24 mouse cellular contexts compared by ENCODE assay signal in the genomic region with DNA sequence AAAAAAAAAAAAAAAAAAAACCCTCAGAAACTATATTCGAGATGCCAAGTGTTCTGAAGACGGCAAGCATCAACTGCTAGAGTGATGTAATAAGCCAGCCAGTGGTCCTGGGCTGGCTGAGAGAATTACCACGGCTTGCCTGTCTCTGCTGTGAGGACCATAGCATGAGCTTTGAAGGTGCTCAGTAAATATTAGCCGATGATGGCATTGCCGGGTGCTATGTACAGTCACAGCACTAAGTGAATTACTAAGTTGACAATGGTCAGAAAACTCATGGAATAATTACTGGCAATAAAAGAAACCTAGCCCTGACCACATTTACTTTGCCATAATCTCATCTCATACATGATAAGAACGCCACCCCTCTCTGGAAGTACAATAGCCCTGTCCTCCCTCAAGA.
"Had no signal": no experiment of that assay in that cellular context is flagged by ENCODE, and none has a peak within 500 bp of the region (broad histone marks: within the 10 kb centered on the region; RNA-seq: fewer than 3 reads in every experiment).

No protein-coding gene starts in this region.

- ATAC-seq: forebrain, postnatal 0 days; hindbrain, embryonic 16.5 days; inflammation-experienced regulatory T-cells, adult 6 months; intestine, postnatal 0 days had no signal

- H3K36me3 ChIP-seq: heart, embryonic 10.5 days; heart, embryonic 12.5 days; hindbrain, embryonic 10.5 days; hindbrain, embryonic 12.5 days; limb, embryonic 10.5 days; limb, embryonic 12.5 days had no signal

- H3K27ac ChIP-seq: heart, adult 2 months; heart, embryonic 10.5 days; hindbrain, embryonic 10.5 days; hindbrain, embryonic 12.5 days; hindbrain, embryonic 14.5 days; layer of hippocampus, adult 2 months; left cerebral cortex, adult 2 months; limb, embryonic 10.5 days; limb, embryonic 12.5 days had no signal

- H3K9me3 ChIP-seq: heart, embryonic 10.5 days; heart, embryonic 12.5 days; hindbrain, embryonic 10.5 days; hindbrain, embryonic 12.5 days; limb, embryonic 10.5 days; limb, embryonic 12.5 days had no signal

- H3K4me3 ChIP-seq: heart, adult 2 months; heart, embryonic 10.5 days; heart, embryonic 12.5 days; hindbrain, embryonic 10.5 days; hindbrain, embryonic 12.5 days; layer of hippocampus, adult 2 months; left cerebral cortex, adult 2 months; limb, embryonic 10.5 days; limb, embryonic 12.5 days had no signal

- H3K9ac ChIP-seq: forebrain, postnatal 0 days; heart, embryonic 12.5 days; hindbrain, embryonic 12.5 days; hindbrain, embryonic 14.5 days; limb, embryonic 12.5 days had no signal

- H3K27me3 ChIP-seq: heart, embryonic 12.5 days; hindbrain, embryonic 12.5 days; limb, embryonic 12.5 days had no signal

- DNase-seq: forebrain, postnatal 0 days; gastrocnemius, postnatal 14 days; gastrocnemius, postnatal 36 days; heart, adult 2 months; heart, postnatal 10 days; heart, postnatal 4 days; kidney, adult 18-20 months; kidney, adult 8-10 months; kidney, postnatal 10 days; kidney, postnatal 25 days; kidney, postnatal 4 days; liver had no signal

- H3K4me2 ChIP-seq: heart, embryonic 12.5 days; hindbrain, embryonic 12.5 days; hindbrain, embryonic 14.5 days; limb, embryonic 12.5 days had no signal
